Mouse (Mus musculus) colon, adult 2 months (tissue): ENCODE data around the gene Dlk1. TPM values are rescaled to one million over a fixed set of nuclear protein-coding genes. Genes with fewer than 3 reads are reported as not detected.

ENCODE experiments used
- polyA plus RNA-seq: library from polyadenylated mRNA; depleted of rRNA; stranded (reverse); fragments of >200 nt; gene quantifications from 2 replicates; pipeline ENCODE4 v1.2.3, GENCODE M21; 2012; rRNA removed

Gene Dlk1
- 14.3 and 37.9 TPM in 2 replicates for polyA plus RNA-seq

GRCm38 (mm10) chr12:109452592-109452991 lies at the start of gene Dlk1:
Gene Dlk1, plus strand, starts transcription at chr12:109452823.

Other genes with a start within 250 kb of the Dlk1 start
- gene Rtl1, start 147.5 kb downstream of the Dlk1 start, polyA plus RNA-seq: 0.01 TPM in 1 of 2 replicates, not detected in the other